Mouse (Mus musculus): Measurements from ENCODE around the gene Adap1. TPM values are rescaled to one million over a fixed set of nuclear protein-coding genes. Genes with fewer than 3 reads are reported as not detected.

The Adap1 gene
- polyA plus RNA-seq, 1 experiment from 2014 or later, result 2.1 TPM

DNA sequence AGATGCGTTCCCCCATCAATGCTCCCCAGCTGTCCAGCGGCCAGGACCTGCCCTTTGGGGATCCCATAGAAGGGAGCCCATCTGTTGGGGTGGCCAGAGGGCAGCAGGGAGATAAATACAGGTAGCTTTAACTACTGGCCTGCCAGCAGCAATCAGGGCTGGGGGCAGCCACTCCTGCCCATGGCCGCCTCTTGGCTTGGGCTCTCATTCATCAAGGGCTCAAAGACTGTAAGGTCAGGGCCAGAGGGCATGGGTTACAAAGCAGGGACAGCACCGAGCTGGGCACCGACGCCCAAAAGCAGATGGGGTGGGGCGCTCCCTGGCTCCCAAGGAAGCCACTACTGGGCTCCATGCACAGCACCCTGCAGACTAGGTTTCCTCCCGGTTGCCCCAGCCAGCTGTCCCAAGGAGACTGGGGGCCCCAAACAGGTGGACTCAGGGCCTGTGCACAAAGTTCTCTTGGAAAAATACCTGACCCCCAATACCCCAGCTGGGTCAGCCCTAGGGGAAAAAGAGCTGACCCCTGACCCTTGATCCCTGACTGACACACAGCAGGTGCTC is 53.3 kb downstream of the Adap1 start:
- Histone ChIP-seq H3K27me3 (no peaks in the 10 kb centered on the region), H3K9me3 (replicated peaks) (no peaks in the 10 kb centered on the region), H3K4me2 (no peak overlapping the region), H3K36me3 (peaks cover 23% of the 10 kb centered on the region), H3K9ac (no peak overlapping the region), H3K4me3 (replicated peaks) (no peak overlapping the region), H3K27ac (no peak overlapping the region), H3K4me1 (peaks cover 14% of the 10 kb centered on the region)
- ATAC-seq (replicated peaks; ENCODE audit: low FRiP score), result no peak
- WGBS, result 39% methylated on average over 8 of the region's 8 CpGs

DNA sequence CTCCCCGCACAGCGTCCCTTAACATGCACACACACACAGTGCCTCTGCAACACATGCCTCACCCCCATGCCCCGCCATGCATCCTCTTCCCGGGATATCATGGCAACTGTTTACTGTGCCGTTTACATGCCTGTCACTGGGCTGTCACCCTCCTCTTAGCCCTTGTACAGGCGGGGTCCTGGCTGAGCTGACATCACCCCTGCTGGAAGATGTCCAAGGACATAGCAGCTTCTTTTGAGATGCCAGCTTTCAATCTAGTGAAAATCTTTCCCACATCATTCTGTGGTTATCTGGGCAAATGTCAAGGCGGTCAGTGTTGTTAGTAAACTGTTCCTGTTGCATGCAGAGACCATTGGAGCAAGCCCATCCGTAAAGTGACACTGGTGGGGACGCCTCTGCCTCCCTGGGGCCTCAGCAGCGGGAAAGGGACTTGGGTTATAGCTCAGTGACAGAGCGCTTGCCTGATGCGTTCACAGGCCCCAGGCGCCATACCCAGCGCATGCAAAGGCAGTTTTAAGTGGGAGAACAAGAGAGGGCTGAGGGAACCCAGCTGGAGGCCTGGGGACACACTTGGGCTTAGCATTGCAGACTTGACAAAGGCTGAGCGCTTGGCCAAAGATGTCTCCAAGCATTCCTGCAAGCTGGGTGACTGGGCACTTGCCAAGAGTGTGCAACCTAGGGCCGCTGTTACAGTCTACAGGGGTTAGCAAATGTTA is 54.5 kb downstream of the Adap1 start:
- peaks cover 34% of the 10 kb centered on the region for H3K36me3 ChIP-seq
- H3K4me3 ChIP-seq (replicated peaks), result no peak overlapping the region
- no peak overlapping the region for H3K4me2 ChIP-seq
- peaks cover 14% of the 10 kb centered on the region for H3K4me1 ChIP-seq
- no peaks in the 10 kb centered on the region for H3K9me3 ChIP-seq (replicated peaks)
- ATAC-seq (replicated peaks; ENCODE audit: low FRiP score), result peak; percentile 10; the same call in 1 of the 2 replicates
- H3K27me3 ChIP-seq, result no peaks in the 10 kb centered on the region
- H3K27ac ChIP-seq, result peak overlapping the region; percentile 54
- H3K9ac ChIP-seq, result no peak overlapping the region
- 57% methylated on average over 16 of the region's 16 CpGs for WGBS

DNA sequence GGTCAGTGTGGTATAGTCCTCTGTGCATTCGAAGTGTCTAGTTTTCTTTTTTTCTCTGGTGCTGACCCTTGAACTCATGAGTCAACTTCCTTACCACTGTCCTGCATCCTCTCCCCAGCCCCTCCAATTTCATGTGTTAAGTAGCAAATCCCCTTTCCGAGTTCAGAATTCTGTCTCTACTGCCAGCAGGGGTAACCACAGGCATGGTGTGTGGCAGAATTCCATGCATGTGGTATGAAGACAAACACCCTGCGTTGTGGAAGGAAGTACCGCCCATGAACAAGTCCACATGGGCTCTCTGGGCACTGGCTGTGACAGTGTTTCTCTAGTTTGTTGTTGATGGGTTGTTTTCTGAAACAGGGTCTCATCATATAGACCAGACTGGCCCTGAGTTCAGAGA is 57.8 kb downstream of the Adap1 start:
- Histone ChIP-seq H3K4me2 (no peak overlapping the region), H3K27me3 (no peaks in the 10 kb centered on the region), H3K4me1 (peaks cover 13% of the 10 kb centered on the region), H3K27ac (no peak overlapping the region), H3K4me3 (replicated peaks) (no peak overlapping the region), H3K9me3 (replicated peaks) (no peaks in the 10 kb centered on the region), H3K36me3 (peaks cover 67% of the 10 kb centered on the region), H3K9ac (no peak overlapping the region)
- no peak for ATAC-seq (replicated peaks; ENCODE audit: low FRiP score)
- WGBS, result 87% methylated on average over 4 of the region's 4 CpGs

DNA sequence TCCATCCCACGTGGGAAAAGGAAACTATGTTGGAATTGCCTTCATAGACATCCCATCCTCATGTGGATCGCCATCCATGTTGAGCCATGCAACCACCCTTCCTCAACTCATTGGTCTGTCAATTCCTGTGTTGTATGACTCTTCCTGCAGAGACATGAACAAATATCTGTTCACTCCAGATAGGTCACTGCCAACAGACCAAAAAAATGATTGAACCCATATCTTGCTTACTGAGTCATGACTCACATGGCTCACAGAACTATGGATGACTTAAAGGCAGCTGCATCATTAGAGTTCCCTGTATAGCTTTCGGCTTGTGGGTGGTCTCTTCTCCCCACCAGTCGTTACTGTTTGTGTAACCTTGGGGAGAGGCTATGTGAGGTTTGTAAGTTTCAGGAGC is 64.0 kb downstream of the Adap1 start:
- H3K27ac ChIP-seq, result no peak overlapping the region
- H3K9me3 ChIP-seq (replicated peaks), result no peaks in the 10 kb centered on the region
- peaks cover 10% of the 10 kb centered on the region for H3K4me1 ChIP-seq
- H3K27me3 ChIP-seq, result no peaks in the 10 kb centered on the region
- H3K4me2 ChIP-seq, result no peak overlapping the region
- peaks cover 85% of the 10 kb centered on the region for H3K36me3 ChIP-seq
- H3K9ac ChIP-seq, result no peak overlapping the region
- no peak overlapping the region for H3K4me3 ChIP-seq (replicated peaks)
- no peak for ATAC-seq (replicated peaks; ENCODE audit: low FRiP score)
- WGBS, result 89% methylated on average over 4 of the region's 4 CpGs

DNA sequence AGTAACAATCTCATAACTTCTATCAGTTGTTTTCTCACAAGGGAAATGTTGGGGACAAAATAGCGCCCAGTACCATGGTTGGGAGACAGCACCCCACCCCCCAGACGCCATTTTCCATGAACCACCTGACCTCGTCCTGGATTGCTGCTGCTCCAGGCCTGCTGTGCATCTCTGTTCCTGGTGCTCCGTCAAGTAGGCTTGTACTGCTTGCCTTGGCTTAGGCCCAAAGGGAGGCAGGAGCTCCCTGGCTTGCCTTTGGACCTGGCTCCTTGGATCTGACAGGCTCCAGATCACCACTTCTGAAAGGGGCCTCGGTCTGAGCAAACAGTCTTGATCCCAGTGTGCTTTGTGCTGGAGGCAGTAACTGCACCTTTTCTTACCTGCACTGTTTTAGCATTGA is 65.6 kb downstream of the Adap1 start:
- H3K36me3 ChIP-seq, result peaks cover 69% of the 10 kb centered on the region
- WGBS, result 72% methylated on average over 5 of the region's 5 CpGs
- no peak overlapping the region for H3K27ac ChIP-seq

DNA sequence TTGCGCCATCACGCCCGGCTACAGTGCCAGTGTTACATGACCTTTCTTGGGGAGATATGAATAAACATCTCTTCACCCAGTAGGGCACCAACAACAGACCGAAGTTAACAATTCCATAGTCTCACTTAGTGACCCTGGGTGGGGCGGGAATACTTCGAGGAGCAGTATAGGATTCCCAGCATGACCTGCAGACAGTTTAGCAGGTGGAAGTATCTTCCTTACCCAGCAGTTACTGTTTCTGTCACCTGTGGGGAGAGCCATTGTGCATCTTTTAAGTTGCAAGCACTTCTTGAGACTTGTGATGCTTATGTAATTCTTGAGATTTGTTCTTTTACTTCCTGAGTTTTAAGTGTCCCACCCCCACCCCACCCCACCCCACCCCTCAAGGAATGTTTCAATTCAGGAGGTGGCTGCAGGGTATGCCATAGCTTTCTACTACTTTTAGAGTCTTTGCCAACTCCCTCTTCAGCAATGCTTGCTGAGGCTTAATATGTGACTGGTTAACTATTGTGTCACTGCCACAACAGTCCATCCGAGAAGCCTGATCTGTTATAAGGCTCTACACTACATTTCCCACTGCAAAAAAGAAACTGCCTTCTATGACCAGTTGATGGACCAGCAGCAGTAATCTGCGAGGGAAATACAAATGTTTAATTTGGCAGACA is 66.9 kb downstream of the Adap1 start:
- 88% methylated on average over 8 of the region's 8 CpGs for whole genome bisulfite sequencing
- H3K36me3 ChIP-seq, result peaks cover 56% of the 10 kb centered on the region
- H3K4me2 ChIP-seq, result no peak overlapping the region
- no peak for ATAC-seq (replicated peaks; ENCODE audit: low FRiP score)
- H3K27ac ChIP-seq, result no peak overlapping the region
- H3K4me1 ChIP-seq, result peaks cover 37% of the 10 kb centered on the region
- H3K9ac ChIP-seq, result no peak overlapping the region
- H3K27me3 ChIP-seq, result no peaks in the 10 kb centered on the region
- no peak overlapping the region for H3K4me3 ChIP-seq (replicated peaks)
- H3K9me3 ChIP-seq (replicated peaks), result no peaks in the 10 kb centered on the region

More for the DNA sequence above, 65.6 kb downstream of the Adap1 start:
- Histone ChIP-seq H3K4me1 (peaks cover 23% of the 10 kb centered on the region), H3K9ac (no peak overlapping the region), H3K4me2 (no peak overlapping the region), H3K9me3 (replicated peaks) (no peaks in the 10 kb centered on the region), H3K27me3 (no peaks in the 10 kb centered on the region), H3K4me3 (replicated peaks) (no peak overlapping the region)
- no peak for ATAC-seq (replicated peaks; ENCODE audit: low FRiP score)

DNA sequence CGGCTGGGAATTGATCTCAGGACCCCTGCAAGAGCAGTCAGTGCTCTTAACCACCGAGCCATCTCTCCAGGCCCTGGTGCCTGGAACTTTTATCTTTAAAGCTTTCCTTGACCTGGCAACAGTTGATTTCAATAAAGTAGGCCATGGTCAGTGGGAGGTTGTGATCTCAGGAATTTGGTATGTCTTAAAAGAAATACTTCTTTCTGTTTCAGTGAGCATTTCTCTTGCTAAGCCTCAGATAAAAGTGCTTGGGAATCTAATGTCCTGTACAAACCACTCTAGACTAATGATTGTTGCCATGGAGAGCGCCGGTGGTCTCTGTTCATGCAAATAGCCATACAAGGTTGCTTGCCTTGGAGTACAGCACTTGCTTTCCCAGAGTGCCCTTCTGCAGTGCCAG is 67.6 kb downstream of the Adap1 start:
- no peak overlapping the region for H3K4me2 ChIP-seq
- H3K9ac ChIP-seq, result no peak overlapping the region
- H3K27me3 ChIP-seq, result no peaks in the 10 kb centered on the region
- peaks cover 49% of the 10 kb centered on the region for H3K36me3 ChIP-seq
- 82% methylated on average over 4 of the region's 4 CpGs for WGBS
- no peak for ATAC-seq (replicated peaks; ENCODE audit: low FRiP score)
- no peak overlapping the region for H3K4me3 ChIP-seq (replicated peaks)
- no peak overlapping the region for H3K27ac ChIP-seq
- H3K9me3 ChIP-seq (replicated peaks), result no peaks in the 10 kb centered on the region
- H3K4me1 ChIP-seq, result peaks cover 42% of the 10 kb centered on the region

DNA sequence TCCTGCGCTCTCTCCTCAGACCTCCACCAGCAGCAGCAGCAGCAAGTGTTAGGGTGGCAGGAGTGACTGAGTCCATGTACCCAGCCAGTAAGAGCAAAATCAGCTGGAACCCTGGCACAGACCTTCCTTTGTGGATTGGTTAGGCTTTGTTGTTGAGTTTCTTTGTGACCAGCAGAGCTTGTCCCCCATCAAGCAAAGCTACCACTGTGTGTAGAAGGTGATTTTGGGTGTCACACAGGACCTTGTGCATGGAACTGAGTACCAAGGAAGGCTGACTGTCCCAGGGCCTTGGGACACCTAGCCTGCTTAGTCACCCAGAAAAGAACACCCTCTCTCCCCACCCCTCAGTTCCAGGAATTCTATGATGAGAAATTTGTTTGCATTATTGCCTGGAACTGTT is 68.2 kb downstream of the Adap1 start:
- Histone ChIP-seq H3K4me2 (no peak overlapping the region), H3K9me3 (replicated peaks) (no peaks in the 10 kb centered on the region), H3K4me1 (peaks cover 42% of the 10 kb centered on the region), H3K36me3 (peaks cover 43% of the 10 kb centered on the region), H3K9ac (no peak overlapping the region), H3K4me3 (replicated peaks) (no peak overlapping the region), H3K27me3 (no peaks in the 10 kb centered on the region), H3K27ac (no peak overlapping the region)
- ATAC-seq (replicated peaks; ENCODE audit: low FRiP score), result no peak
- 95% methylated on average over 1 of the region's 1 CpGs for WGBS

DNA sequence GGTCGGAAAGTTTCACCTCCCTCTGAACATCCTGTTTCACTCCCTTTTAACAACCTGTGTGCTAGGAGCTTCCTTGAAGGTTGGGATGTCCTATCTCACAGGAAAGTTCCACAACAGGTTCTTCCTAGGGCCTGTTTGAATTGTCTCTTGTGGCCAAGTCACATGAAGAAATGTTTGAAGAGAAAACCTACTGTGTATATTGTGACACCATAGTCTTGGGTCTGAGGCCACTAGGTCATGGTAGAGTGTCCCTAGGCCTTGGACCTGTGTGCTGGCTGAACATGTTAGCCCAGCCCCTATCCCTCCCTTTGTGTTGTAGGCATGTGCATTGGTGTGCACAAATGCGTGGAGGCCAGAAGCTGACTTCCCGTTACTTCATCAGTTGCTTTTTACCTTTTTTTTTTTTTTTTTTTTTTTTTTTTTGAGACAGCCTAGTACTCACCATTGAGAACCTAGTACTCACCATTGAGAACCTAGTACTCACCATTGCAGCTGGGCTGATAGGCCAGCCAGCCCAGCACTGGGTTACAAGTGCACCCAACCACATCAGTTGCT is 69.1 kb downstream of the Adap1 start:
- Histone ChIP-seq H3K4me3 (replicated peaks) (no peak overlapping the region), H3K9ac (no peak overlapping the region), H3K27ac (no peak overlapping the region), H3K9me3 (replicated peaks) (no peaks in the 10 kb centered on the region), H3K4me1 (peaks cover 47% of the 10 kb centered on the region), H3K4me2 (no peak overlapping the region), H3K27me3 (no peaks in the 10 kb centered on the region), H3K36me3 (peaks cover 33% of the 10 kb centered on the region)
- ATAC-seq (replicated peaks; ENCODE audit: low FRiP score), result no peak
- 56% methylated on average over 3 of the region's 3 CpGs for WGBS

DNA sequence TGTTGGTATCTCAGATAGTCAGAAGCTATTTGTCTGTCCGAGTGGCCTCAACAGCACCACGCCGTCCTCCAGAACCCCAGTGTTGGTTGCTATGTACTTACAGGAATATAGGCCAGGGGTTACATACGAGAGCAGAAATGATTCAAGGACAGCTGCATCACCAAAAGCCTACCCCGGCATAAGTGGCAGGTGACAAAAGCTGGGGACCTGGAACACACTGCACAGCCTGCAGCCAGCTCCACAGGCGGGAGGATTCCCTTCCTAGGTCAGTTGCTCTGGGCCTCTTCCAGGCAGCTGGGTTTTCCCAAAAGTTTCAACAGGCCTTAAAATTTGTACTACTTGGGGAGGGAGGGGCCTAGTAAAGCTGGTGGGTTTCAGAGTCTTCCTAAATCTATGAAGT is 69.6 kb downstream of the Adap1 start:
- H3K4me2 ChIP-seq, result no peak overlapping the region
- H3K9me3 ChIP-seq (replicated peaks), result no peaks in the 10 kb centered on the region
- no peak overlapping the region for H3K27ac ChIP-seq
- H3K27me3 ChIP-seq, result no peaks in the 10 kb centered on the region
- peaks cover 29% of the 10 kb centered on the region for H3K36me3 ChIP-seq
- no peak for ATAC-seq (replicated peaks; ENCODE audit: low FRiP score)
- 89% methylated on average over 6 of the region's 6 CpGs for WGBS
- H3K9ac ChIP-seq, result no peak overlapping the region
- H3K4me3 ChIP-seq (replicated peaks), result no peak overlapping the region
- H3K4me1 ChIP-seq, result peaks cover 49% of the 10 kb centered on the region

DNA sequence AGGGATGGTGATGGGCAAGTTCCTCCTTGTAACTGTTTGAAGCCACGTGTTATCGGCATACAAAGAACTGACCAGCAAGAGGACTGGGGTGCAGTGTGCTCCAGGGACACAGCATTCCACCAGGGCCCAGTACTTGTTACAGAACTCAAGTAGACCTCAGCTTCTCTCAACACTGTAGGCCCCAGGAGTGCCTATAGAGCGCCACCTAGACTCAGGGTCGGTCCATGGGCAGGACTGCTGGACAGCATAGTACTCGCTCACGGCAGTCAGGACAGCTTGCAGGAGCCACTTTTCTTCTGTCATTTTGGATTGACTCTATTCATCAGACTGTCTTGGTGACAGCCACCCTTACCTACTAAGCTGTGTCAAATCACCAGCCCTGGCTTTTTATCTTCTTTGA is 70.5 kb downstream of the Adap1 start:
- no peaks in the 10 kb centered on the region for H3K27me3 ChIP-seq
- H3K36me3 ChIP-seq, result peaks cover 29% of the 10 kb centered on the region
- H3K4me2 ChIP-seq, result no peak overlapping the region
- H3K9ac ChIP-seq, result no peak overlapping the region
- H3K9me3 ChIP-seq (replicated peaks), result no peaks in the 10 kb centered on the region
- WGBS, result 86% methylated on average over 6 of the region's 6 CpGs
- ATAC-seq (replicated peaks; ENCODE audit: low FRiP score), result no peak
- H3K27ac ChIP-seq, result no peak overlapping the region
- no peak overlapping the region for H3K4me3 ChIP-seq (replicated peaks)
- peaks cover 49% of the 10 kb centered on the region for H3K4me1 ChIP-seq

DNA sequence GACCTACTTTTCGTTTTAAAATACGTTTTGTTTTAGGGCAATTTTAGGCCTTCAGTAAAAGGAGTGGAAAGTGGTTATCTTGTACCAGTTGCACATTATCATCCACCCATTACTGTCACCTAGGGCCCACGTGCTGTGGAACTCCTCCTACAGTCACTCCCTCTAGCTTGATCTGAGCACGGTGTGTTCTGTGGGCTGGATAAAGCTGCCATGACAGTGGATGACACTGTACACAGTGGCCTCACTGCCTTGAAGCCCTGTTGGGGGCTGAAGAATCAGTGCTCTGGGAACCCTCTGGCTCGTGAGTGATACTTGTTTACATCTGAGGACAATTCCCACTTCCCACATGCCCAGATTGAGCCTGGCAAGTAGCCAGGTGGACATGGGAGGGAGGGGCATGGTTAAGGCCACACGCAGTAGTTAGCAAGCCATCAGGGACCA is 72.1 kb downstream of the Adap1 start:
- Histone ChIP-seq H3K4me1 (peaks cover 45% of the 10 kb centered on the region), H3K4me3 (replicated peaks) (peak overlapping the region; percentile 87), H3K36me3 (peaks cover 31% of the 10 kb centered on the region), H3K9me3 (replicated peaks) (no peaks in the 10 kb centered on the region), H3K4me2 (peak overlapping the region; percentile 73), H3K9ac (peak overlapping the region; percentile 85), H3K27ac (peak overlapping the region; percentile 93), H3K27me3 (no peaks in the 10 kb centered on the region)
- 0 out of 2 replicates have a peak, but pooled peaks have one; percentile 26 for ATAC-seq (replicated peaks; ENCODE audit: low FRiP score)
- 1% methylated on average over 6 of the region's 6 CpGs for WGBS

Measured in kidney, embryonic 15.5 days (tissue).